Mouse (Mus musculus): ENCODE measurements around the gene Ccdc138.
"Not testable (repeated sequence)": the region's sequence is repeated elsewhere in the genome, so short reads cannot be mapped to it uniquely, and the experiment has no call there.

Gene Ccdc138

DNA sequence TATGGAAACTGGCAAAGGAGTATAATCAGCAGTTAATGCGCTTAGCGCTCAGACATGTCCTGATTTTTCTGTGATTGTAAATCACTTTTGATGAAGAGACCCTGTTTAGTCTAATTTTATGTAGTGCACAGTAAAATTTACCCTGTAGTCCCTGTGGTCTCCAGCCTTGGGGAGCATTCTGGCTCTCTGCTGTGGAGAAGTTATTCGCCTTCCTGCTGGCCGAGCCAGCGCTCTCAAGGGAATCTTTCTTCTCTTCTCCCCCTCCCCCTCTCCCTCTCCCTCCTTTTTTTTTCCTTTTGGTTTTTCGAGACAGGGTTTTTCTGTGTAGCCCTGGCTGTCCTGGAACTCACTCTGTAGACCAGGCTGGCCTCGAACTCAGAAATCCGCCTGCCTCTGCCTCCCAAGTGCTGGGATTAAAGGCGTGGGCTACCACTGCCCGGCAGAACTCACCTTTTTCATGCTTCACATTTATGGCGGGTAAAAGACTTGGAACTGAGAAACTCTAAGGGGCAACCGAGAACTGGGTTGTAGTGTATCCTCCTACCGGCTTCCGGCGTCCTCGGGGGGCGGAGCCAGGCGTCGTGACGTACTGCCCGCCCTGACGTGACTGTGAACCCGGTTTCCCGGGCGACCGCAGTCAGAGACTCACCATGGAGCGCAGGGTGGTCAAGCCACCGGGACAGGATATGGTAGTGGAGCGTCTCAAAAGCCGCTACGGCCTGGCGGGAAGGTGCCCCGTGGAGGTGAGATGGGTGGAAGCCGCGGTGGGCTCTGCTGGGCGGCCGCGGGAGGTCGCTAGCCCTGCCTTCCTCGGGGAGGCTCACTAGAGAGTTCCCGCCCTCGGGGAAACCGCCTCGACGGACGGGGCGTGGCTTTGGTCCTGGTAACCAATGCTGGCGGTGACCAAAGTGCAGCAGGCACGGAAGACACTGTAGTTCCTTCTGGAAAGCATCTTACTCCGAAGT is at the start of gene Ccdc138:
TSS of gene Ccdc138 (plus strand) at position 629 of the 965 bp plus-strand sequence.
- DNase-seq: peak; percentile 96 to 97

DNA sequence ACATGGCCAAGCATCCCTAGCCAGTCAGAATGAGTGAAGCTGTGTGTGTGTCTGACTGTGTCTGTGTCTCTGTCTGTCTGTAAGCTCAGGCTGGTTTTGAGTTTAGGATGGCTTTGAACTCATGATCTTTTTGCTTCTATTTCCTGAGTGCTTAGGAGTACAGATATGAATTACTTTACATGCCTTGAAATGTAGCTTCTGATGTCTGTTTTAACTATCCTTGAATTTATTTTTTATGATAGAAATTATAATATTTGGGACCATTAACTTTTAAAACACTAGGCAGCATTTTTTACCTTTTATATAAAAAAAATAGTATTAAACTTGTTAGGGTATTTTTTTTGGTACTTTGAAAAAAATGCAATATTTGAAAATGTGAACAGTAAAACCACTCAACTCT is 46.2 kb upstream of the Ccdc138 start:
- DNase-seq: no peak

DNA sequence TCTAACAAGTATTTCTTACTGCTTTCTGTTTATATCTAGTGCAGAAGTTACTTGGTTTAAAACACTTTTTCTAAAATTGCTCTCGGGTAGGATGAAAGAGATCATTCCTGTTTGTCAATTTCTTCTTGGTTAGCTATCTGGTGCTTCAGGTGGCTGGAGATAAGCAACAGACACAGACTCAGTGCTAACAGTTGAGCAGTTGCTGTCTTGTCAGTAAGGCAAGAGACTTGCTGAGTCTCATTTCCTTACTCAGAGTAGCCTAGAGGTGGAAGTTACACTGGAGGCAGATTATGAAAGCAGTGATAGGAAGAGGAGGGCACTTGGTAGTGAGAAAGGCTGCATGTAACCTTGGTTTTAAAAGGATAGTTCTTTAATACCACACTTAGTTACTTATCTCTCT is 45.6 kb upstream of the Ccdc138 start:
- no peak for DNase-seq

DNA sequence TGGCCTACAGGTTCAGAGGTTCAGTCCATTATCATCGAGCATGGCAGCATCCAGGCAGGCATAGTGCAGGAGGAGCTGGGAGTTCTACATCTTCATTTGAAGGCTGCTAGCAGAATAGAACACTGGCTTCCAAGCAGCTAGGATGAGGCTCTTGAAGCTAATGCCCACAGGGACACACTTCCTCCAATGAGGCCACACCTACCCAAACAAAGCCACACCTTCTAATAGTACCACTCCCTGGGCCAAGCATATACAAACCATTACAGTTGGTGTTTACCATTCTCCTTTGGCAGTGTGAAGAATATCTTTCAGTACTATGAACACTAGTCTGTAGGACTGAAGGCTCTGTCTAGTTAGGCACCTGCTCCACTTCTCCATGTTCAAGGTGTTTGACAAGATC is 37.9 kb upstream of the Ccdc138 start:
- DNase-seq: no peak

DNA sequence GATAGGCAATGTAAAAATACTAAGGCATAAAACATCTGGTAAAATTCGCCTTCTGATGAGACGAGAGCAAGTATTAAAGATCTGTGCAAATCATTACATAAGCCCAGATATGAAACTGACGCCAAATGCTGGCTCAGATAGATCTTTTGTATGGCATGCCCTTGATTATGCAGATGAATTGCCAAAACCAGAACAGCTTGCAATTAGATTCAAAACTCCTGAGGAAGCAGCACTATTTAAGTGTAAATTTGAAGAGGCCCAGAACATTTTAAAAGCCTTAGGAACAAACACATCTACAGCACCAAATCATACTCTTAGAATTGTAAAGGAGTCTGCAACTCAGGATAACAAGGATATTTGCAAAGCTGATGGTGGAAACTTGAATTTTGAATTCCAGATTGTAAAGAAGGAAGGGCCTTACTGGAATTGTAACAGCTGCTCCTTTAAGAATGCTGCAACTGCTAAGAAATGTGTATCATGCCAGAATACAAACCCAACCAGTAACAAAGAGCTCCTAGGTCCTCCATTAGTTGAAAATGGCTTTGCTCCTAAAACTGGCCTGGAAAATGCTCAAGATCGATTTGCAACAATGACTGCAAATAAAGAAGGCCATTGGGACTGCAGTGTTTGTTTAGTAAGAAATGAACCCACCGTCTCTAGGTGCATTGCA is 20.5 kb upstream of the Ccdc138 start:
- DNase-seq: no peak

DNA sequence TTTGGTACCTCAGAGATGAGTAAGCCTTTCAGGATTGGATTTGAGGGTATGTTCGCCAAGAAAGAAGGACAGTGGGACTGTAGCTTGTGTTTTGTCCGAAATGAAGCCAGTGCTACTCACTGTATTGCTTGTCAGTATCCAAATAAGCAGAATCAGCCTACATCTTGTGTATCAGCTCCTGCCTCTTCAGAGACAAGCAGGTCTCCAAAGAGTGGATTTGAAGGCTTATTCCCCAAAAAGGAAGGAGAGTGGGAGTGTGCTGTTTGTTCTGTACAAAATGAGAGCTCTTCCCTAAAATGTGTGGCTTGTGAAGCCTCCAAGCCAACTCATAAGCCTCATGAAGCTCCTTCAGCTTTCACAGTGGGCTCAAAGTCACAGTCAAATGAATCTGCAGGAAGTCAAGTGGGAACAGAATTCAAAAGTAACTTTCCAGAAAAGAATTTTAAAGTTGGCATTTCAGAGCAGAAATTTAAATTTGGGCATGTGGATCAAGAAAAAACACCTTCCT is 19.6 kb upstream of the Ccdc138 start:
- no peak for DNase-seq

DNA sequence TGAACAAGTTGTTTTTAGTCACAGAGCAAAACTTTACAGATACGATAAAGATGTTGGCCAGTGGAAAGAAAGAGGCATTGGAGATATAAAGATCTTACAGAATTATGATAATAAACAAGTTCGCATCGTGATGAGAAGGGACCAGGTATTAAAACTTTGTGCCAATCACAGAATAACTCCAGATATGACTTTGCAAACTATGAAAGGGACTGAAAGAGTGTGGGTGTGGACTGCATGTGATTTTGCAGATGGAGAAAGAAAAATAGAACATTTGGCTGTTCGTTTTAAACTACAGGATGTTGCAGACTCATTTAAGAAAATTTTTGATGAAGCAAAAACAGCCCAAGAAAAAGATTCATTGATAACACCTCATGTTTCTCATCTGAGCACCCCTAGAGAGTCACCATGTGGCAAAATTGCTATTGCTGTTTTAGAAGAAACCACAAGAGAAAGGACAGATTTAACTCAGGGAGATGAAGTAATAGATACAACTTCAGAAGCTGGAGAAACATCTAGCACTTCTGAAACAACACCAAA is 17.7 kb upstream of the Ccdc138 start:
- no peak for DNase-seq

DNA sequence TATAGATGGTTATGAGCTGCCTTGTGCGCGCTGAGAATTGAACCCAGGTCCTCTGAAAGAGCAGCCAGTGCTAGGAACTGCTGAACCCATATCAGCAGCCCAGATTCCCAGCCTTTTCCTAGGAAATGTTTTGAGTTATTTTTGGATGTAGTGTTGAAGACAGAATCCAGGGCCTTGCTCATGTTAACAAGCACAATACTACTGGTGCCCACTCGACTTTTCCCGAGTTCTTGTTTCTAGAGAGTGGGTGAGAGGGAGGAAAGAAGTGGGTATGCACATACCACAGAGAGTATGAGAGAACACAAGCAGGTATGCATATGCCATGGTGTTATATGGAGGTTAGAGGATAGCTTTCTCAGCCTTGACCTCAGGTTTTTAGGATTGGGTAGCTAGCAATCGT is 6.7 kb upstream of the Ccdc138 start:
- DNase-seq: no peak

DNA sequence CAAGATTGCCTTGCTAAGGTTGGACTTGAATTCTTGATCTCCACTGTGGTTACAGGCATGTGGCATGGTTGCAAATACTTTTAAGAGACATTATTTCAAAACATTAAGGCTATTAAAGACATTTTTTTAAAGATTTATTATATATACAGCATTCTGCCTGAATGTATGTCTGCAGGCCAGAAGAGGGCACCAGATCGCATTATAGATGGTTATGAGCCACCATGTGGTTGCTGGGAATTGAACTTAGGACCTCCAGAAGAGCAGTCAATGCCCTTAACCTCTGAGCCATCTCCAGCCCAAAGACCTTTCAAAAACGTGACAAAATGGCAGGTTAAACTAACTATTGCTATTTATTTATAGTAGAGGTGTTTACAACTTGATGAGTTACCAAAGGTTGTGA is 2.1 kb upstream of the Ccdc138 start:
- DNase-seq: no peak

DNA sequence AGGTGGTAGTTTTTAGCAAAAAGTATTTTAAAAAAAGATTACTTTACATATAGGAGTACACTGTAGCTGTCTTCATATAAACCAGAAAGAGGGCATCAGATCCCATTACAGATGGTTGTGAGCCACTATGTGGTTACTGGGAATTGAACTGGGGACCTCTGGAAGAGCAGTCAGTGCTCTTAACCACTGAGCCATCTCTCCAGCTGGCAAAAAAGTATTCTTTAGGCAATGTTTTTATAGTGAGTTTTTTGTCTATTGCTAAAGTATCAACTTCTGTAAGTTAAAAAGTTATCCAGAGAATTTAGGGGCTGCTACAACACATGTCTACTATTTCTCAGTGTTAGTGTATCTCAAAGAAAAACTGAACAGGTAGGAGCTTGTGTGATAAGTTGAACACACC is 1.0 kb upstream of the Ccdc138 start:
- DNase-seq: no peak

DNA sequence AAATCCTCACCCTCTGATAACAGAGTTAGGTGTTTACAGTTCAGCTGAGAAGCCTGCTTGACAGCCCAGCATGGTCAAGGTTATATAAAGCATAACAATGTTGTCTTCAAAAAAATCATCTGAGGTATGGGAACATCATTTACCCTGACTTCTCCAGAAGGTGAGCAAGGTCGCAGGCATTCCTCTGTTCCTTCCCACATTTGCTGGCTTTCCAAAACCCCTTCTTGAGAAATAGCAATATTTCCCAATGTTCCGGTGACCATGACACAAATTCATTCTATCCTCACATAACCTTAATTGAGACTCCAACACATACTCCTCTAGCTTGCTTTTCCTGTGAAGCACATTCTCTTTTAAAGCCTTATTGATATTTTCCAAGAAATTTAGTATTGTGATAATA is 768 bp downstream of the Ccdc138 start:
- no peak for DNase-seq

DNA sequence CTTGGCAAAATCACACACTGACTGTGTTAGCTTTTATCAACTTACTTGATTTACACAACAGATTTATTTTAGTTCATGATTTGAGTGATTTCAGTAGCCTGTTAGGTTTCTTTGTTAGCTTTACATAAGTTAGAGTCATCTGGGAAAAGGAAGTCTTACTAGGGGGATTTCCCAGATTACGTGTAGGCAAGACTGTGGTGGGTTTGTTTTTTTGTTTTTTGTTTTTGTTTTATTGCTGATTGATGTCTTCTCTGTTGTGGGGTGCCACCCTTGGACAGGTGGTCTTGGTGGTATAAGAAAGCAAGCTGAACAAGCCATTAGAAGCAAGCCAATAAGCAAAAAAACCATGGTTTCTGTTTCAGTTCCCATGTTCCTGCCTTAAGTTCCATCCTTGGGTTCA is 31.6 kb downstream of the Ccdc138 start:
- no peak for DNase-seq

DNA sequence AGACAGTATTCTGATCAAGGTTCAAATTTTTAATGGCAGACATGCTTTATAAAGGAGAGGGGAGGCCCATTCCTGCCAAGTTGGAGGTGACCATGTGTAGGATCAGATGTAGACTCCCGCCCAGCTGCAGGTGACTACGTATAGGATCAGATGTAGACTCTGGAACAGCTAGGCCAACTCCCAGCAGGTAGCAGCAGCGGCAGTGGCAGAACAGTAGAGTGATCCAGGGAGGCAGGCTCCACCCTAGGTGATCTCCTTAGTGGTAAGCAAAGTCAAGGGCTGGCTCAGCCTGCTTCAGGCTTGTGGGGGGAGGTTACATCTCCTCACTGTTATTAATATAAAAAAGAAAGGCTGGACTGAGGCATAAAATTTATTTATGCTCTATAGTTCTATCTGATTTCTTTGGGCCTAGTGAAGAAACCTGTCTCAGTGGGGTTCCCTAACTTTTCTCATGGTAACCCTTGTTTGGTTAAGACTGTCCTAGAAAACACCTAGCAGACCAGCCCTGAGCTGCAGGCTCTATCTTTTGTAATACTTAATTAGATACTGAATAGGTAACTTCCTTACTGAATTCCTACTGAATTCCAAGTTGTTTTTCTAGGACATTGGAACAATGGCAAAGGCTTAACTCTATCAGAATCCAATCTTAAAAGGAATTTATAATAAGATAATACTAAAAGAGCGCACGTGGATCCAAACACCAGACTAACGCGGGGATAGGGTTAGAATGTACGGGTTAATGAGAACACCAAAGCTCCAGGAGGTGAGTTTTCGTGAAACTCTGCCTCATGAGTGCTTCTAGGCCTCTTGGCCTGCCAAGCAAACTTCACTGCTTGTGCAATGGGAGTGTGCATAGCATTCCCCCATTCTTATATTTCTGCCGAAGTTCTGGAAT is 33.4 kb downstream of the Ccdc138 start:
- no peak for DNase-seq

DNA sequence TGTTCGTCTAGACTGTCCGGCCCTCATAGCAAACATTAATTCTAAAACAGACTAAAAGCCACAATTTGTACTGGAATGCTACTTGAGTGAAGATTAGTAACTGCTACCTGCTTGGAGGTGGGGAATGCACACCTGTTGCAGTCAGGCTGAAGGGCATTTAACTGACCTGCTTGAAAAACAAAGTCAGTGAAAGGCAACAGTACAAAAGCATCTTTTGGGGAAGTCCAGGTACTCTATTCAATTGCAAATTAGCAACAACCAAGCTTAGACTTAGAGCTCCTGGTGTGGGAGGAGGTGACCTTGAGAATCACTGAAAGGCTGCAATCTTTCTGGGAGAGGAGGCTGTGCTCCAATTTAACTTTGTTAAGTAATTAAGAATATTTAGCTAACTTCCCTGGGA is 34.4 kb downstream of the Ccdc138 start:
- DNase-seq: no peak

DNA sequence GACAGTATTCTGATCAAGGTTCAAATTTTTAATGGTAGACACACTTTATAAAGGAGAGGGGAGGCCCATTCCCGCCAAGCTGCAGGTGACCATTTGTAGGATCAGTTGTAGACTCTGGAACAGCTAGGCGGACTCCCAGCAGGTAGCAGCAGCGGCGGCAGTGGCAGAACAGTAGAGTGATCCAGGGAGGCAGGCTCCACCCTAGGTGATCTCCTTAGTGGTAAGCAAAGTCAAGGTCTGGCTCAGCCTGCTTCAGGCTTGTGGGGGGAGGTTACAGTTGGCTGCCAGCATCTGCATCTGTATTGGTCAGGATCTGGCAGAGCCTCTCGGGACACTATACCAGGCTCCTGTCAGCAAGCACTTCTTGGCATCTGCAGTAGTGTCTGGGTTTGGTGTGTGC is 38.5 kb downstream of the Ccdc138 start:
- not testable (repeated sequence) for DNase-seq

DNA sequence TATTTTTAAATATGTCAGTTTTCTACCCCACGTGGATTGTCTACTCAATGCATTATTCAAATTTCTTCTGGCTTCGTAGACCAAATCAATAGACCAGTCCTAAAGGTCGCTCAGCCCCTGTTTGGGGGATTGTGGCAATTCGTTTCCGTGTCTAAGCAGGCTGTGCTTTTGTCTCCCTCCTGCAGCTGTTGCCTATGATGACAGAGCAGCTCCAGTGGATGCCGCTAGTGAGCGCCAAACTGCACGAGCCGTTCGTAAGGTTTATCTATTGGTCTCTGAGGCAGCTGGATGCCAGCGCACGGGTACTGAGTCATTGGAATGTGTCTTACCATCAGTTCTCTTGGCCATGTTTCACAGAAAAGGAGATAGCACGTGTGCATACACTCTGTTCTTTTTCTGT is 42.9 kb downstream of the Ccdc138 start:
- no peak for DNase-seq

DNA sequence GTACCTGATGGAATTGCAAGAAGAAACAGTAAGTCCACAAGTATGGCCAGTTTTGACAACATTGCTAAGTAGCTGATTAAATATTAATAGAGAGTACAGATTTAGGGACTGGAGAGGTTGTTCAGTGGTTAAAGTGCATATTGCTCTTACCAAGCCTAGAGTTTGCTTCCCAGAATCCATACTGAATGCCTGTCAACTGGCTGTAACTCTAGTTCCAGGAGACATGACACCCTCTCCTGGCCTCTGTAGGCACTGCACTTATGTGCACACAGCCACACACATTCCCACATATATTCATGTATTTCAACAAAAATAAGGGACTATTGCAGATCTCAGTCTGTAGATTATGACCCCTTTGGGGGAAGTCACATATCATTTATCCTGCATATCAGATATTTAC is 51.0 kb downstream of the Ccdc138 start:
- DNase-seq: peak; percentile 21 to 25

DNA sequence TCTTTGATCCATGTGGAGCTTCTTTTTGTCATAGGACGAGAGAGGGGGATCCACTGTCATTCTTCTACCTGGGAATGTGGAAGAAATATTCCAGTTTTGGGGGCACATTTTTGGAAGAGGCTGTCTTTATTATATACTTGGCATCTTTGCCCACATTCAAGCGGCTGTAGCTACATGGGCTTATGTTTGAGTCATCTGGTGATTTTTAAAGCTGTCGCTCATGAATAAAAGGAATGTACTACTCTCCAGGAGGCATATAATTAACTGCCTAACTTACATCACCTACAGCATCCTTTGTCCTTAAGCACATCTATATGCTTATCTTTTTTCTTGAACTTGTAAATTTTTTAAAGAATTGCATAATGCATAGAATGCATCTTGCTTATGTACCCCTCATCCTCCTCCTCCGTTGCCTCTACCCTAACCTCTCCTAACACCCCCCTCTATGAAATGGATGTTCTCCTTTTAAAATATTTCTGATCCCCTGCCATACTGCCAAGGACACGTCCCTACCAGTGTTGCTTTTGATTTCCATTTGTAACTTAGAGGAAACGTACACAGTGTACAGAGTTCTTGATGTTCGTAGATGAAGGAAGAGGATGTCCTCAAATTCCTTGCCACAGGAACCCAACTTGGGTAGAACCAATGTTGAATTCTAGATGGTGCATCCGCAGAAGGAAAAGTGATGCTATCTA is 57.1 kb downstream of the Ccdc138 start:
- no peak for DNase-seq

DNA sequence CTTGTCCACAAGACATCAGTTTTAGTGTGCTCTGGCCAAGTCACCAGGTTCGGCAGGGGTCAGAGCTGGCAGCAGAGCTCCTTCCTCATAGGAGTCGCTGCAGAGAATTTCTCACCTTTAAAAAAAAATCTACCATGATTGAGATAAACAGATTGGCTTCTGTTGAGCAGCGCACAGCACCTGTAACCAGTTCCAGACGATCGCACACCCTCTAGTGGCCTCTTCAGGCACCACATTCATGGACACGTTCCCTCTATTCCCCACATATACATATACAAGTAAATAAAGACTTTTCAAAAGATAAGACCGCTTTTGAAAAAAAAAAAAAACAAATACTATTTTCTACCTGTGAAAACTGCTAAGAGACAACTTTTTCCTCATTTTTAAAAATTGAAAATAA is 61.4 kb downstream of the Ccdc138 start:
- DNase-seq: peak; percentile 70 to 73

DNA sequence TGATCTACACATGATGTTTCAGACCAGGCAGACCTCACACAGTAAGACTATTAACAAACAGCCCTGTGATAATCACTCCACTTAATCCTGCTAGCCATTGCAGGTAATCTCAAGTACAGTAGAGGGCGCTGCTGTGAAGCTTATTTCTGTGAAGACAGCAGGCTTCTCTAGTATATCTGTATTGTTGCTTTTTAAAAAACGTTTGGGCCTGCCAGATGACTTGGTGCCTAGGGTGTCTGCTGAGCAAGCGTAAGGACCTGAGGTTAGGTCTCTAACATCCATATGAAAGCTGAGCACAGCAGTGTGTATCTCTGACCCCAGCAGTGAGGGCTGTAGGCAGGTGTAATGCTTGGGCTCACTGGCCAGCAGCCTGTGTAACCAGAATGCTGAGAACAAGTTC is 62.2 kb downstream of the Ccdc138 start:
- peak; percentile 41 to 65 for DNase-seq

DNA sequence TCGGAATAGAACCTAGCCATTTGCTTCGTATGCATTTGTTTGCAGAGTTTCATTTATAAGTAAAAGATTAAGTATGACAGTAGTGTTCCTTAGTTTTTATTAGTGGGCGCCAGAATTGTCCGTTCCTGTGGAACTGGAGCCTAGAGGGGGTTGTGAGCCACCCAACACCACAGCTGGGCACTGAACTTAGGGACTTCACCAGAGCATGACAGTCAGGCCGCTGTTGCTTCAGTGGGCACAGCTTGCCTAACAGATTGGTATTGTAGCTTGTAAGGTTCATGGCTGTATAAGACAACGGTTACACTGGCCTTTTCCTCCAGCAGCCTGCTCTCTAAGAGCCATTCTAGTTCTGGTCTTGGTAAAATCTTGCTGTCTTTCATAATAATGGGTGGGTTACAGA is 62.8 kb downstream of the Ccdc138 start:
- peak; percentile 5 to 22 for DNase-seq

Measured in kidney, postnatal 4 days (tissue).